In the genomic region with DNA sequence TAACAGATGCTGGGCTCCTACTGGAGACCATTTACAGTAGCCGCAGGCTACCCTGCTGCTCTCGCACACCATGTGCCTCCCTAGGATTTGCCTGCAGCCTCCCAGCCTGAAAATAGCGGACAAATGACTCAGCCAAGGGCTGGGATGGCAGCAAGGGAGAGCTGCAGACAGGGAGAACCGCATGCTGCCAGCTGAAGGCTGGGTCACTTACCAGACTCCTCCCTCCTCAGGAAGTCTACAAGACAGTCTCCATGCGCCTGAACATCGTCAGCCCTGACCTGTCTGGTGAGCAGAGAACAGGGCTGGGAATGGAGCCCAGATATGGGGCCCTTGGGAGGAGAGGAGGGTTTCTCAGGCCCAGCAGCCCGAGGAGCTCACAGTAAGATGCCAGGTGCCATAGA, we compare ENCODE assay signal across 7 mouse cellular contexts. TPM values are rescaled to one million over a fixed set of nuclear protein-coding genes. Genes with fewer than 3 reads are reported as not detected.
DNase-seq lines count a peak whose midpoint lies in the region; ATAC-seq lines count a peak whose summit lies in the region.

No protein-coding gene starts in this region.

- no peak for ATAC-seq in neural tube, embryonic 12.5 days (ENCODE audit: low FRiP score, low read depth)
- ATAC-seq in embryonic facial prominence, embryonic 13.5 days (ENCODE audit: insufficient number of reproducible peaks, insufficient read depth, low FRiP score, low TSS enrichment, low read depth) = no peak
- peak; percentile 36; the same call in 1 of the 2 replicates for ATAC-seq in neural tube, embryonic 15.5 days (ENCODE audit: low FRiP score)

- peaks cover 5% of the 10 kb centered on the region; the same call in 1 of the 2 replicates for H3K4me1 ChIP-seq in neural tube, embryonic 12.5 days
- peaks cover 23% of the 10 kb centered on the region for H3K4me1 ChIP-seq in embryonic facial prominence, embryonic 13.5 days
- H3K4me1 ChIP-seq in neural tube, embryonic 15.5 days = peaks cover 6% of the 10 kb centered on the region; the same call in 1 of the 2 replicates

- no peak overlapping the region for H3K4me3 ChIP-seq in neural tube, embryonic 12.5 days
- H3K4me3 ChIP-seq in embryonic facial prominence, embryonic 13.5 days = no peak overlapping the region
- H3K4me3 ChIP-seq in neural tube, embryonic 15.5 days (replicated peaks) = no peak overlapping the region

- intact Hi-C loops in heart, postnatal 10 days (cut with DNase I) = no loop called here

- H3K9ac ChIP-seq in neural tube, embryonic 12.5 days = 0 out of 2 replicates have a peak overlapping the region, but pooled peaks have one; percentile 4
- 0 out of 2 replicates have a peak overlapping the region, but pooled peaks have one; percentile 6 for H3K9ac ChIP-seq in embryonic facial prominence, embryonic 13.5 days
- H3K9ac ChIP-seq in neural tube, embryonic 15.5 days (replicated peaks) = no peak overlapping the region

- no peaks in the 10 kb centered on the region for H3K27me3 ChIP-seq in neural tube, embryonic 12.5 days (replicated peaks)
- H3K27me3 ChIP-seq in embryonic facial prominence, embryonic 13.5 days = no peaks in the 10 kb centered on the region
- no peaks in the 10 kb centered on the region for H3K27me3 ChIP-seq in neural tube, embryonic 15.5 days (replicated peaks)

- DNase-seq in neural tube, embryonic 10.5 days (ENCODE audit: extremely low spot score, low spot score) = no peak
- DNase-seq in heart, postnatal 10 days = peak; percentile 52 to 57
- no peak for DNase-seq in layer of hippocampus, postnatal 14 days (ENCODE audit: low spot score in 2 of 2)
- DNase-seq in thymus, postnatal 14 days = no peak

- H3K27ac ChIP-seq in neural tube, embryonic 12.5 days = no peak overlapping the region
- H3K27ac ChIP-seq in embryonic facial prominence, embryonic 13.5 days = peak overlapping the region; percentile 51; the same call in 1 of the 2 replicates
- H3K27ac ChIP-seq in neural tube, embryonic 15.5 days (replicated peaks) = no peak overlapping the region; the same call in 1 of the 2 replicates

- no peaks in the 10 kb centered on the region for H3K9me3 ChIP-seq in neural tube, embryonic 12.5 days
- no peaks in the 10 kb centered on the region for H3K9me3 ChIP-seq in embryonic facial prominence, embryonic 13.5 days
- no peaks in the 10 kb centered on the region for H3K9me3 ChIP-seq in neural tube, embryonic 15.5 days (replicated peaks)

- H3K36me3 ChIP-seq in neural tube, embryonic 12.5 days = peaks cover 22% of the 10 kb centered on the region
- peaks cover 65% of the 10 kb centered on the region for H3K36me3 ChIP-seq in embryonic facial prominence, embryonic 13.5 days
- H3K36me3 ChIP-seq in neural tube, embryonic 15.5 days = peaks cover 27% of the 10 kb centered on the region

- WGBS in neural tube, embryonic 12.5 days = 58% methylated on average over 7 of the region's 7 CpGs
- WGBS in embryonic facial prominence, embryonic 13.5 days = 36% methylated on average over 7 of the region's 7 CpGs
- WGBS in neural tube, embryonic 15.5 days = 54% methylated on average over 7 of the region's 7 CpGs

- no peak overlapping the region for H3K4me2 ChIP-seq in neural tube, embryonic 12.5 days (replicated peaks)
- H3K4me2 ChIP-seq in embryonic facial prominence, embryonic 13.5 days = no peak overlapping the region
- H3K4me2 ChIP-seq in neural tube, embryonic 15.5 days = no peak overlapping the region

RNA-seq across cellular contexts. Expression of a gene that starts 23.9 kb away (rescaled TPM):
- 16.4 and 17.3 TPM in 2 replicates for polyA plus RNA-seq in neural tube, embryonic 12.5 days (2016; fragmentation: Nextera tagmentation; extraction: Ambion mirVana)
- 29.7 and 34.1 TPM in 2 replicates for polyA plus RNA-seq in embryonic facial prominence, embryonic 13.5 days (2015; fragmentation: Nextera tagmentation; extraction: Ambion mirVana)
- 10 to 100 TPM in 1 of 2 experiments, 1 to 10 TPM in 1; 9.9 to 11.7 TPM for total RNA-seq in heart, postnatal 10 days (2021)
- 19.3 and 20.6 TPM in 2 replicates for polyA plus RNA-seq in neural tube, embryonic 15.5 days (2015; fragmentation: Nextera tagmentation; extraction: Ambion mirVana)
- total RNA-seq in layer of hippocampus, postnatal 14 days (2021) = 10 to 100 TPM; 11.6 to 13.0 TPM

RNA-seq across cellular contexts. Expression of a gene that starts 32.8 kb away (rescaled TPM):
- polyA plus RNA-seq in neural tube, embryonic 12.5 days (2016; fragmentation: Nextera tagmentation; extraction: Ambion mirVana) = 97.8 and 103 TPM in 2 replicates
- 102 and 114 TPM in 2 replicates for polyA plus RNA-seq in embryonic facial prominence, embryonic 13.5 days (2015; fragmentation: Nextera tagmentation; extraction: Ambion mirVana)
- total RNA-seq in heart, postnatal 10 days (2021) = 10 to 100 TPM; 35.4 to 37.6 TPM
- 63.0 and 82.4 TPM in 2 replicates for polyA plus RNA-seq in neural tube, embryonic 15.5 days (2015; fragmentation: Nextera tagmentation; extraction: Ambion mirVana)
- total RNA-seq in layer of hippocampus, postnatal 14 days (2021) = 10 to 100 TPM; 88.8 to 91.1 TPM

RNA-seq across cellular contexts. Expression of a gene that starts 33.7 kb away (rescaled TPM):
- 28.8 and 33.0 TPM in 2 replicates for polyA plus RNA-seq in neural tube, embryonic 12.5 days (2016; fragmentation: Nextera tagmentation; extraction: Ambion mirVana)
- polyA plus RNA-seq in embryonic facial prominence, embryonic 13.5 days (2015; fragmentation: Nextera tagmentation; extraction: Ambion mirVana) = 49.1 and 50.2 TPM in 2 replicates
- total RNA-seq in heart, postnatal 10 days (2021) = 100 to 1,000 TPM; 152 to 166 TPM
- polyA plus RNA-seq in neural tube, embryonic 15.5 days (2015; fragmentation: Nextera tagmentation; extraction: Ambion mirVana) = 29.6 and 40.5 TPM in 2 replicates
- total RNA-seq in layer of hippocampus, postnatal 14 days (2021) = 10 to 100 TPM; 27.0 to 28.8 TPM

RNA-seq across cellular contexts. Expression of a gene that starts 40.8 kb away (rescaled TPM):
- polyA plus RNA-seq in neural tube, embryonic 12.5 days (2016; fragmentation: Nextera tagmentation; extraction: Ambion mirVana) = 41.8 and 45.1 TPM in 2 replicates
- polyA plus RNA-seq in embryonic facial prominence, embryonic 13.5 days (2015; fragmentation: Nextera tagmentation; extraction: Ambion mirVana) = 19.4 and 21.8 TPM in 2 replicates
- total RNA-seq in heart, postnatal 10 days (2021) = 10 to 100 TPM; 45.3 to 47.1 TPM
- polyA plus RNA-seq in neural tube, embryonic 15.5 days (2015; fragmentation: Nextera tagmentation; extraction: Ambion mirVana) = 50.1 and 51.5 TPM in 2 replicates
- total RNA-seq in layer of hippocampus, postnatal 14 days (2021) = 10 to 100 TPM; 31.4 to 33.2 TPM

RNA-seq across cellular contexts. Expression of a gene that starts 58.5 kb away (rescaled TPM):
- polyA plus RNA-seq in neural tube, embryonic 12.5 days (2016; fragmentation: Nextera tagmentation; extraction: Ambion mirVana) = 46.6 and 50.4 TPM in 2 replicates
- polyA plus RNA-seq in embryonic facial prominence, embryonic 13.5 days (2015; fragmentation: Nextera tagmentation; extraction: Ambion mirVana) = 20.7 and 27.3 TPM in 2 replicates
- 100 to 1,000 TPM; 522 to 538 TPM for total RNA-seq in heart, postnatal 10 days (2021)
- 88.5 and 103 TPM in 2 replicates for polyA plus RNA-seq in neural tube, embryonic 15.5 days (2015; fragmentation: Nextera tagmentation; extraction: Ambion mirVana)
- 100 to 1,000 TPM; 124 to 125 TPM for total RNA-seq in layer of hippocampus, postnatal 14 days (2021)

Comparison
In these comparisons a context has a peak if more than half of its experiments do, and no peak if none do; other contexts are left out.
1. DNase-seq: peak in heart, postnatal 10 days (2 of 2); none in neural tube, embryonic 10.5 days (single experiment), layer of hippocampus, postnatal 14 days (0 of 2) and thymus, postnatal 14 days (single experiment).